Mouse (Mus musculus) thymus, adult 18-20 months (tissue): ENCODE results near the gene Bcr.

Source experiments
- DNase-seq, 2 experiments: peaks; one replicate each; pipeline ENCODE4 v3.0.0; 2022; ENCODE audit warnings: mixed read lengths in 2 of 2

The Bcr gene

GRCm38 (mm10) chr10:75187366-75188056, 127.1 kb downstream of the Bcr start:
- no peak for DNase-seq

DNA sequence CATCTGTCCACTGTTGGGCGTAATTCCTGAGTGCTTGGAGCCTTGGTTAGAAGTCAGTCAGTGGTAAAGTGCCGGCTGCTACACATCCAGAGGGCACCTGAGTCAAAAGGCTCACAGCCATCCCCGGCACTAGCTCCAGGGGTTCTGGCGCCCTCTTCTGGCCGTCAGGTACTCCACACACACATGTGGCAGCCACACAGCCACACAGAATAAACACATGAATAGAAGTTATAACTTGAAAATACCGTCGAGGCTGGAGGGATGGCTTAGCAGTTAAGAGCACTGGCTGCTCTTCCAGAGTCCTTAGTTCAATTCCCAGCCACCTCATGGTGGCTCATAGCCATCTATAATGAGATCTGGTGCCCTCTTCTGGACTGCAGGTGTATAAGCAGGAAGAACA, 131.3 kb downstream of the Bcr start:
- DNase-seq: no peak

GRCm38 (mm10) chr10:75197817-75198216, 137.4 kb downstream of the Bcr start:
- no peak for DNase-seq

- DNase-seq: no peak
Observed at GRCm38 (mm10) chr10:75200733-75201132, 140.3 kb downstream of the Bcr start.

DNA sequence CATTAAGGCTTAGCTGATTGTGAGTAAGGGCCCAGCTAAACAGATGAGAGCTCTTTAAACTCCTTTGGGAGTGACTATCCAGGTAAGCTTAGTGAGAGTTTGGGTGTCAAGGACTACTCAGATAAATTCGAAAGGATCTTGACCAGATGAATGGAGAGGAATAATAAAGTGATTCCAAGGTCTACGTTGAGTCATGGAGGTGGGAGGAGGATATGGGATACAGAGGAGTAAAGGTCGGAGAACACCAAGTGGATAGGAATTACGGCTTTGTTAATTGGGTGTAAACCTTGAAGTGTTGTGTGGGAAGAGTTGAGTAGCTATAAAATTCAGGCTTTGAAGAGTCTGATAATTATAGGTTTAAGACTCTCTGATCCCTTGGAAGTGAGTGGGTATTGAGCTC, 145.8 kb downstream of the Bcr start:
- no peak for DNase-seq

GRCm38 (mm10) chr10:75210841-75211240, 150.4 kb downstream of the Bcr start:
- no peak for DNase-seq

DNA sequence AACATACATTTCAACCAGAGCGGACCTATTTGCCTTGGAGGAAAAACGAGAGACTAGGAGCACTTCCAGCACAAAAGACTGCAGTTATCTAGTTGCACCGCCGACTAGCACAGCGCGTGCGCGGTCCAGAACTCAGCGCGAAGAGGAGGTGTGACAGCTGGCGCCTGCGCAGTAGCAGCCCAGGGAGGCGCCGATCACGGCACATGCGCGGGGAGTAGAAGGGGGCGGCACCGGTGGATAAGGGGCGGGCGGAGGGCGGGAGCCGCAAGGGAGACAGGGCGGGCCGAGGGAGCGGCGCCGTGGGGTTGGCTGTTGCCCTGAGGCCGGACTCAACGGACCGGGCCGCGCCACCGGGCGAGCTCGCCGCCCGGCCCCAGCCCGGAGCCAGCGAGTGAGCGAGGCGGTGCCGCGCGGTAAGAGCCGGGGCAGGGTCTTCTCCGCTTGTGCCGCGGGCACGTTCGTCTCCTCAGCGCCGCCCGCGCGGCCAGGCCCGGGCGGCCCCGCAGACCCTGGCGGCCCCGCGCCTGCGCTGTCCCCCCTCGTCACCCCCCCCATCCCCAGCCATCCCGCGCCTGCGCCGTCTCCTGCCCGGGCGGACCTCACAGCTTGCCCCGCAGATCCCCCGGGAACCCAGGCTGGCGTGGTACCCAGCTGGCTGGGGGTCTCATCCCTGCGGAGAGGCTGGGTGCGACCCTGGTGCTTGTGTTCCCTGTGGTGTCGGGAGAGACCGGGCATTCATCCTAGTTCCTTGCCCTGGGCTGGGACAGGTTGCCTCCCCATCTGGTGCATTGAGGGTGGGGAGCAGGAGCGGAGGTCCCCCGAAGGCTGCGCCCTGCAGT, 151.6 kb downstream of the Bcr start, which contains the start of gene Specc1l:
Gene Specc1l (plus strand): TSS at position 267 of the 839 bp plus-strand sequence.
- peak; percentile 94 to 96 for DNase-seq

DNA sequence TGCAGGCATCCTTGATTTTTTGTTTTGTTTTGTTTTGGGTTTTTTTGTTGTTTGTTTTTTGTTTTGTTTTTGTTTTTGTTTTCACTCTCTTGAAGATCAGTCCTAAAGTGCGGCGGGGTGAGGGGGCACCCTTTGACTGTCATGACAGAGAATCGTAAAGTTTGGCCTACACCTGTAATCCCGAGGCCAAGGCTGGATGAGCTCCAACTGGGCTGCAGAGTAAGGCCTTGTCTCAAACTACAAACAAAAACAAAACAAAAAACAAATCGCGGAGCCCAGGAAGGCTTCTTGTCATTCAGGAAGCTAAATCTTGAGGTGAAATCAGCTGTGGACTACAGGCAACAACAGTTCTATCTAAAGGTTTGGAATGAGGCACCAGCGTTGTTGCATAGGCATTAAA, 152.6 kb downstream of the Bcr start:
- DNase-seq: no peak

GRCm38 (mm10) chr10:75220722-75221121, 160.3 kb downstream of the Bcr start:
- no peak for DNase-seq

DNA sequence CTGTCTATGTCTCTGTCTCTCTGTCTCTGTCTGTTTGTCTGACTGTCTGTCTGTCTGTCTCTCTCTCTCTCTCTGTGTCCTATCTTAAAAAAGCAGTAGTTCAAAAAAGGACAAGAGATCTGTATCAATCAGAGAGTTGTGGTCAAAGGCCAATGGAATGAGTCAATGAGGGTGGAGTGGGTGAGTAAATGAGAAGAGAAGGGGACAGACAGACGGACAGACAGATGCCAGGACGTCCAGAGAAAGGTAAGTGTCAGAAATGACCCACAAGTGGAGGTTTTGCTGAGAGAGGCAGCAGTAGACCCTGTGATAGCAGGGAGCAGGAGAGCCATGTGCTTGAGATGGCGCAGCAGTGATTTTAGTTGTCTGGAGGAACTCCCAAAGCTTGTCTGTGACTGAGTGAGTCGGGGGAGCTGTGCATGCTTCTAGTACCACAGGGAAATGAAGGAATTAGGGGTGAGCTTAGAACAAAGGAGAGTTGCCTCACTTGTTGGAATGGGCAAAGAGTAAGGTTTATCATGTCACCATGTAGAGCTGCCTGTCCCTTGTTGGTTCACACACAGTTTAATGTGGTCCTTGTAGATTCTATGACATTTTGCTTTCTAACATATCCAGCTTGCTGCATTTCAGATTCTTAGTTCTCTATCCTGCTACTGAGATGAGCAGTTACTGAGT, 161.7 kb downstream of the Bcr start:
- DNase-seq: no peak

GRCm38 (mm10) chr10:75222611-75222998, 162.2 kb downstream of the Bcr start:
- DNase-seq: no peak

DNA sequence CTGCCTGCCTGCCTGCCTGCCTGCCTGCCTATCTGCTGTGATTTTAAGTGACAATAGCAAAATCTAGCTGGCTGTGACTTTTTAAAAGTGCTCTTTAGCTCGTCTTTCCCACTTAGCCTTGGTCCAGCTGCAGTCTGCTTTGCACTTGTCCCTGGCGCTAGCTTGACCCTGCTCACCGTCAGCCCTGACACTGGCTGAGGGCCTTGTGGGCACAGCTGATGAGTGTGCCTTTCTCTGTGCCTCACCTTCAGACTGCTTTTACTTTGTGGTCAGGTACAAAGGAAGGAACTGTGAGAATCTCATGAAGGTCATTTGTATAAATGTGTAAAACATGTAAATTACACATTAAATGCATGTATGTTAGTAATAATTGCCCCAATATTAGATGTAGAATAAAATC, 163.8 kb downstream of the Bcr start:
- DNase-seq: no peak

DNA sequence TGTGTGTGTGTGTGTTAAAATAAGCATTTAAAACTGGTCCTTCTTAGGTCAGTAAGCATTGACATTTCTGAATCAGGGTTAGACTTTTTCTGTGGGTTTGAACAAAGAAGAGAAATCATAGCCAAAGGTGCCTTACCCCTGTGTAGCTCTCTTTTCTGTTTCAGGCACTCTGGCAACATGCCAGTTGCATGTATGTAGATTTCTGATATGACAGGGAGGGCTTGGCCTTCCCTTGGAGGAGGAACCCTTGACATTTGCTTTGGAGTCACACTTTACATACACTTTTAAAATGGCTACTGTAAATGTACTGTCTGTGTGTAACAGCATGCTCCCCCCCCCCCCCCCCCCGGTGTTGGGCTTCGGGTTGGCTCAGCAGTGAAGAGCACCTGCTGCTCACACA, 164.2 kb downstream of the Bcr start:
- DNase-seq: no peak

- no peak for DNase-seq
Observed at GRCm38 (mm10) chr10:75227381-75227780, 167.0 kb downstream of the Bcr start.

DNA sequence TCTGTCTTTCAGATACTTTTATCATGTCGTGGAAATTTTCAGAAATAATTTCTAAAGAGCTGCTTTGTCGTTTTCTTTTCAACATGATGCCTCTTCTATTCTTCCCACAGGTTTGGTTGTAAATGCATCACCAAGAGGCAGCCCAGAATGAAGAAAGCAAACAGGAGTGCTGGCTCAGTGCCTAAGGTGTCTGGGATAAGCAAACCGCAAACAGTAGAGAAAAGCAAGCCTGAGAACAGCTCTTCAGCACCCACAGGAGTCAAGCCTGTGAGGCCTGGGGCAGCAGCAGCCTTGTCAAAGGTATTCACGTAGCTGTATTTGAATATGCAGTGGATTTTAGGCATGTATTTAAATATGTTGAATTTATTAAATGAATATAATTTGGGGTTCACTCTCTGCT, 170.2 kb downstream of the Bcr start:
- no peak for DNase-seq

DNA sequence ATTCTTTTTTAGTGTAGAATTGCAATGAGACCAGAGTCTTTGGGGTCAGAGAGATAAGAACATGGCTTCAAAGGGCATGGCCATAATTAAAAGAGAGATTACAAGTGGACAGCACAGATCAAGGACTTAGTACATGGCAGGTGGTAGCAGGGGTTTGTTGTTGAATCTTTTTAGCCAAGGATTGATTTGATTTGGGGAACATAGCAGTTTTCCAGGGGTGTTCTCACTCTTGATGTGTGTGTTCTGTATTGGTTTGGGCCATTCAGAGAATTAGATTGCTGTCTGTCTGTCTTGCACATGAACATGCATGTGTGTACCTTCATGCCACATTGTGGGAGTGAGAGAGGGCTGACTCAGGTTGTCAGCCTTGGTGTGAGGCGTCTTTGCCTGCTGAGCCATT, 171.5 kb downstream of the Bcr start:
- DNase-seq: no peak

DNA sequence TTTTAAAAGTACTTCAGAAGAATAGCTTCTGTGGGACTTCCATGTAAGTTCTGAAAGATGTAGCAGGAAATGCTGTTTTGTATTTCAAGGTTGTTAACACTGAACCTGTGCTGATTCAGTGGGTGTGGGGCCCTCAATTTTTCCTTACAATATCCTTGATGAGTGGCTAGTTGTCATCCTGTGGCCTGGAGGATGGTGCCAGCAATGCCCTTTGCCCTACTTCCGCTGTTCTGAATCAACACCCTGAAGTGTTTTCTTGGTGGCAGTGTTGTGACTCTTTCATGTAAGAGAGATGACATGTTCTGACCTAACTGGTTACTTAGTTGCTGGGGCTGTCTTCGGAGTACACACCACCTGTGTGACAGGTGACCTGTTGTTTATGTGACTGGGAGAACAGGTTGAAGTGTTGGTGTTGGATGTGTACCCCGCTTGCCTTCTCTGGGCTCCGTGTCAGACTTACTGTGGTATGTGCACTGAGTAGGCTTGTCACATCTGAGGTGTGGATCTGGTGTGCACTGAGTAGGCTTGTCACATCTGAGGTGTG, 172.3 kb downstream of the Bcr start:
- DNase-seq: no peak

- no peak for DNase-seq
Observed at GRCm38 (mm10) chr10:75233489-75233888, 173.1 kb downstream of the Bcr start.
